Mouse (Mus musculus): Measurements from ENCODE around the gene Slc25a24.

Slc25a24 gene

DNA sequence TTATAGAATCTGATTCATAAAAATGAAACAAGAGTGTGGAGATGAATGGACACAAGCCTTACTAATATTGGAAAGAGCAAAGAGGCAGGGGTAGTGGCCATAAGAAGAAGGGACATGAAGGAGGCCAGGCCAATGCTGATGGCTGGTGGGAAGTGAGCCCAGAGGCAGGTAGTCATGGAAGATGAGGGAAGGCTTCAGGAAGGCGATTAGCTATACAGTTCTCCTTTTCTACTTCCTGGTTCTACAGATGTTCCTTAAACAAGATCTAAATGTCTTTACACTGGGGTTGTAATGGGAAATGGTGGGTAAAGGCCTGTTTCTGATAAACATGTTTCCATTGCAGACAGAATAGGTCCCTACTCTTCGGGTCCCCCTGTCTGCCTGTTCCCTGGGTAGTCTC is 46.2 kb downstream of the Slc25a24 start:
- DNase-seq (ENCODE audit: low spot score) = no peak

DNA sequence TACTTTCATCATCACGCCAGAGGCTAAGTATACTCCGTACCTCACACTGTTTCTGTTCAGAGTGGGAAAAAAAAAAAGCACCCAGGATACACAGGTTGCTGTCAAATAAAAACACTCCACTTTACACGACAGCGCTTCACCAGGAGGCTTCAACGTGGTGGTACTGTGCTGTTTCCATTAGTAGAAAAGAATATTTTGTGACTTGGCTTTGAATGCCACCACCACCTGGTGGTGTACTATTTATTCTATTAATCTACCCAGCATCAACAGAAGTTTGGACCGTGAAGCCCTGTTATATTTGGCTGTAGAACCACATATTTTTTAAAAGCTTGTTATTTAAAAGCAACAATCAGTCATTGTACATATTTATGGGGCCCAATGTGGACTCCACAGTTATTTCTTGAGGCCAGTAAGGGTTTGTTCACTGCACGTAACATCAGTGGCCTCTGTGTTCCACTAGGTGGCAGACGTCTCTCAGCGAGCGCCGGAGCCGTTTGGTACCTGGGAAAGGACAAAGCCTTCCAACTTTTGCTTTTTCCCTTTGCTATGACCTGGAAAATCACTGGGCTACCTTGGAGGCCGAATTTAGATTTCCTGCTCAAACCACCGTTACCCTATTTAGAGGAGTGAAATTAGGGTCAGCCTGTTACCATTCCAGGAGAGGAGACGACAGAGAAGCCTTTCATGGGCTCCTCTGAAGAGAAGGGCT is 48.3 kb downstream of the Slc25a24 start:
- DNase-seq (ENCODE audit: low spot score) = peak; percentile 19

DNA sequence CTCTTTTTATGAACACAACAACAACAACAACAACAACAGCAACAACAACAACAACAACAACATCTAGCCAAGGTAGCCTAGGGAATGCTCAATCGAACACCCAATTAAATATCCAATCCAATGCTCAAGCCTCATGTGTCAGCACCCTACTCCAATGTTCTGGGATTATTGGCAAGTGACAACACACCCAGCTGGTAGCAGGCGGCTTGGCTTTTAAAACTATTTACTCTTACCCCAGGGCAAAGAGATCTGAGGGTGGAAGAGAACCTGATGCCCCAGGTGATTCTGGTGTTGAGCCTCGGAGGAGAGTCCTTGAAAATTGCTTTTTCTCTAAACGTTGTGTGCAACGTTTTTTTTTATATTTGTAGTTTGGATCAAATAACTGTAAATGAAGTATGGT is 51.4 kb downstream of the Slc25a24 start:
- no peak for DNase-seq (ENCODE audit: low spot score)

DNA sequence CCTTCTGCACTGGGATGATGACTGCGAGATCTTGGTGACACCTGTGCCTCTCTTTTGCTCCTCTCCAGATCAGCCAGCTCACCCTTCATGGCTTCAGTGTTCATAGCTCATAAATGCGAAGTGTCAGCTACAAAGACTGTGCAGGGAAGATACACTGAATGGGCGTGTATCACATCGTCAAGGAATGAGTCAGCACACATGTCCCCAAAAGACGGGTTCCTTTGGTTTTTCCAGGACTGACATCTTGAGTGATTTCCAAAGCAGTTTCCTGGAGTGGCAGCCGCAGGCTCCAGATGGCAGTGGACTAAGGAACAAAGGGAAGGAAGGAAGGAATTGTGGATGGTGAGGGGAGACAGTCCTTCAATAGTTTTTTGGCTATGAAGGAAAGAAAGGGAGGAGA is 55.8 kb downstream of the Slc25a24 start:
- no peak for DNase-seq (ENCODE audit: low spot score)

DNA sequence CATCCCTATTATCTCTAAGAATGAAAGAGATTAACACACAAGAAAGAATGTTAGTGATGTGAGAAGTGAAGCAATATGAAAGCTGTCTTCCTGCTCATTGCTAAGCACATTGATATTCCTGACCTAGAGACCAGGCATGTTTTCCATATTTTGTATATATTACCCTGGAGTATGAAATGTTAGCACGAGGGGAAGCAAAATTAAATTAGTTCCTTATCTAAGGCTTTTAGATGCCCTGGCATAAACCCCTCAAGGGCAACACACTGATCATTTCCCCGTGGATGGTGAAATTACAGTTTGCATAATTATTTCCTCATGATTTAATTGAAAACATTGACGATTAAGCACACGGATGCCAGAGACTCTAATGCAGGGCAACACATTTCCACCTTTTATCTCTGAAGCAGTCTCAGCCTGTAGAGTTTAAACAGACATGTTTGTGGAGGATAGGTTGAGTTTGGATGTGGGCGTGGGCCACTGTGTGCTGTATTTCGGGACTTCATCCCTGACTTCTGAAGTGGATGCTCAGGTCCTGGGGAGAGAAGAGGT is 56.7 kb downstream of the Slc25a24 start:
- no peak for DNase-seq (ENCODE audit: low spot score)

DNA sequence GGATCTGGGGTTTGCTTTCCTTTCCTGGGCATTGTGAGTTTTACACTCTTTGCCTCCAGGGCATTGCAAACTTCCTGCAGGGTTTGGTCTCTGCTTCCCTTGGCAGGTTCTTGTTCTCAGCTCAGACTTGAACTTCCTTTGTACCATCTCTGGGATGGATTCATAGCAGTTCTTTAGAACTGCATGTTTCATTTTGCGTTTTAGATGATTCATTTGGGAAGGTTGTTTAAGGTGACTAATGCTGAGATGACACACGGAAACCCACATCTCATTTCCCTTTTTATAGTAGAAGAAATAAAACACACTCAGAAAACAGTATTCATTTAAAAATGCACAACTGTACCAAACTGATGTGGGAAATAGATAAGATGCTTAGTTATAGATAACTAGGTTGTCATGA is 73.2 kb downstream of the Slc25a24 start:
- DNase-seq (ENCODE audit: low spot score) = no peak

DNA sequence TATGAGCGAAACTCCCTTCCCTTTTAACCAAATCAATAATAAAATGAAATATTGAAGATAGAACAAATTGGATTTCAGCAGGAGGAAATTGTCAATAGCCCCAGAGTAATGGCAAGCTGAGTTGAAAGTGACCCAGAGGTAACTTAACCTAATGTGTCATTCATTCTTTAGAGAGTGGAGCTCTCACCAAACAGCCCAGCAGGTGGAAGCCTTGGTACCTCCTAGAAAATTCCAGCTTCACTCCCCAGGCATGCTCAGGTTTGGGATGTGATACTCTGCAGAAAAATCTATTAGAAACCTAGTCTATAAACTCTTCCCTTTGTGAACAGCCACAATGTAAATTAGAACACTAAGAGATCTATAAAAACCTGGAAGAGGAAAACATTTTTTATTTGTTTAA is 76.3 kb downstream of the Slc25a24 start:
- no peak for DNase-seq (ENCODE audit: low spot score)

DNA sequence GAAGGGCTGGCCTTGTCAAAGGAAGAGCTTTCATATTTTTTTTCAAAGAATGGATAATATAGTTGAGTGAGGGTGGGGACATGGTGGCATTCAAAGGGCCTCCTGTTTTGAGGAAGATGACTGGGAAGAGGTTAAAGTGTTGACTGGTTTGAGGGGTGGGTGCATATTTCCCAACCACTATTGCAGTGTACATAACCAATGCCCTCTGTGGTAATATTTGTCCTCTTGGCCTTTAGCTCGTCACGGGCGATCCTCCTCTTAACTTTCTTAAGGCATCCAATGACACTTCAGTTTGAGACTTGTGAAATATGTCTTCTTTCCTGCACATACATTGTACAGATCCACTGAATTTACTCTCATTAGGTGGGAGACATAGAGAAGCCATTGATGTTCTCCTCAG is 89.4 kb downstream of the Slc25a24 start:
- DNase-seq (ENCODE audit: low spot score) = no peak

DNA sequence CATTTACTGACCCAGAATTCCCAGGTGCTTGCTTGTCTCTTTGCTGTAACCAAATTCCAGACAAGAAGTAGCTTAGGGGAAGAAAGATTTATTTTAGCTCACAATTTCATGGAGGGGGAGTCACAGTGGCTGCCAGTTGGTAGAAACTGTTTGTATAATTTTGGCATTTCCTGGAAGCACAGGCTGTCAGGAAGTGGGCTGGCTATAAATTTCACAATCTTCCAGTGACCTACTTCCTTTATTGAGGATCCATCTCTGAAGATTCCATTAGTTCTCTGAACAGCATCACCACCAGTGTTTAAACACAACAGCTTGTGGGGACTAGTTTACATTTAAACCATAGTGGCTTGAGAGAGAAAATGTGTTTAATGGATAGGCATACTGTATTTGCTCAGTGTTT is 93.4 kb downstream of the Slc25a24 start:
- no peak for DNase-seq (ENCODE audit: low spot score)

Measured in c-Kit-positive CD71-positive TER-119-positive erythroid progenitor cells, embryonic 14.5 days (primary cell).